Mouse (Mus musculus) embryonic fibroblast, embryonic 13.5 days (primary cell): ENCODE data around the gene Hist1h2bh.

Experiments
- CTCF ChIP-seq: IDR thresholded peaks from 2 replicates; pipeline ENCODE4 v1.5.1; 2011; ENCODE audit warnings: mild to moderate bottlenecking, control low read depth, low read length, moderate library complexity, borderline replicate concordance; ENCODE audit not compliant: insufficient read depth
- POLR2A ChIP-seq: IDR thresholded peaks from 2 replicates; pipeline ENCODE4 v1.6.1; 2011; ENCODE audit warnings: low read depth, mild to moderate bottlenecking, control low read depth, low read length, moderate library complexity

DNA sequence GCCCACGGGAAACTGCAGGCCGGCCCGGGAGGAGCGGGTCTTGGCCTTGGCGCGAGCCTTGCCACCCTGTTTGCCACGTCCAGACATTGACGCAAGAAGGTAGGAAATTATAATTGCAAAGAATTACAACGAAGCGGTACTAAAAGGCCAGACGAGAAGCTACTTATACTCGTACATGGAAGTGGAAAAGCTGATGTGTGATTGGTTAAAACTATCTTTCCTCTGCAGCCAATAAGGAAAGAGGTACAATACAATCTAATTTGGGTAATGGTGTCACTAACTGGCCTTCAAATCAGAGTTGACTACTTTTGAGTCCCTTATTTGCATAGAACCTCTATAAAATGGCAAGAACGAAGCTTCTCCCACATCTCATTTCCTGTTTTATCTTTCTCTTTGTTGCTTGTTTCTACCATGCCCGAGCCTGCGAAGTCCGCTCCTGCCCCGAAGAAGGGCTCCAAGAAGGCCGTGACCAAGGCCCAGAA is 27.9 kb upstream of the Hist1h2bh start, which contains the start of the genes Hist1h2ae and Hist1h2bg:
- TF ChIP-seq POLR2A (peak; percentile 66; the same call in 1 of the 2 replicates), CTCF (no peak)
